Mouse (Mus musculus): ENCODE measurements around the gene Arpc5l. TPM values are rescaled to one million over a fixed set of nuclear protein-coding genes. Genes with fewer than 3 reads are reported as not detected.
A peak's percentile ranks its signal among the peaks of the same experiment; 100 is the strongest.

Arpc5l gene
- total and polyA plus RNA-seq, 2 experiments from 2014 or later: 63.2 to 177 TPM

DNA sequence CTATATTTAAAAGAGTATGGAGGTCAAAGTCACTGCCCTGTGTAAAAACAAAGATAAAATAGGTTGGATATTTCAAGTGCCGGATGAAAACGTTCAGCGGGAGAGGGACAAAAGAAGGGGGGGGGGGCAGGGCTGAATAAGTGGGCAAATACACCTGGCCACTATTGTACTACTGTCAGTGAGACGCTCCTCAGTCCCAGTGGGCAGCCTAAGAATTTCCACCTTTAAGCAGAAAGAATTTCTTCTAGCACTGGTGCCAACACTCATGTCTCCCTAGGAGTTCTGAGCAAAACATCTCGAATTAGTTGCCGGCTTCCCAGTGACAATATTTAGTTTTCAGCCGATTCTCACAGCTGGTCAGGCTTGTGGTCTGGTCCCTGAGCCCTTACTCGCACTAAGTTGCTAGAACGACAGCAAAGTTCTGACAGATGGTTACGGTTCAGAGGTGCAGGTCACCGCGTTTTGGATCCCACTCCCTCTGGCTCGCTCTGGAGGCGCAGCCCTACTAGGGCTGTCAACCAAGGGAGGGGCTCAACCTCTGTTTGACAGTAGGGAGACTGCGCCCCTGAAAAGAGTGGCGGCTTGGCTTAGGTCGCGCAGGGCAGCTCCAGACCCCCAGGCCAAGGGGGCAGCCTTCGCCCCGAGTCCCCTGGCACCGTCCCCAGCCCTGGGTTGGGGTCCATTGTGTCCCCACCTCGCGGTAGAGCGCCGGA is 59.7 kb downstream of the Arpc5l start:
- Histone ChIP-seq H3K4me2 (ENCODE audit: low read depth, low read length, poor library complexity, severe bottlenecking) (peak overlapping the region; percentile 79), H3K9me3 (ENCODE audit: low read length) (no peaks in the 10 kb centered on the region), H3K27ac (ENCODE audit: low read depth, low read length) (peak overlapping the region; percentile 85), H3K27me3 (ENCODE audit: insufficient read depth, low read length) (no peaks in the 10 kb centered on the region), H3K4me1 (ENCODE audit: insufficient read depth, low read length) (no peaks in the 10 kb centered on the region), H3K4me3 (ENCODE audit: low read depth, low read length) (peak overlapping the region; percentile 95), H3K9ac (replicated peaks; ENCODE audit: low read length, poor library complexity, severe bottlenecking) (peak overlapping the region; percentile 93), H3K36me3 (ENCODE audit: insufficient read depth, low read length) (peaks cover 8% of the 10 kb centered on the region; the same call in 1 of the 2 replicates)
- ATAC-seq (ENCODE audit: low FRiP score) (peak; percentile 84), DNase-seq (ENCODE audit: low spot score) (peak; percentile 15)
- 6% methylated on average over 25 of the region's 25 CpGs for WGBS
- peak; percentile 22; the same call in 1 of the 2 replicates for TF ChIP-seq CTCF (IDR thresholded peaks at IDR 0.05)

Other genes starting within 250 kb of the Arpc5l start
- gene Nr6a1, start 77.7 kb upstream of the Arpc5l start, total RNA-seq (2014; rRNA removed): 4.9 and 11.5 TPM in 2 replicates
- gene Nr6a1, start 77.7 kb upstream of the Arpc5l start, polyA plus RNA-seq (2015; fragmentation: Nextera tagmentation; extraction: Ambion mirVana): 0.93 and 0.98 TPM in 2 replicates
- gene Olfml2a, start 73.4 kb upstream of the Arpc5l start, total RNA-seq (2014; rRNA removed): 10.0 and 10.6 TPM in 2 replicates
- gene Olfml2a, start 73.4 kb upstream of the Arpc5l start, polyA plus RNA-seq (2015; fragmentation: Nextera tagmentation; extraction: Ambion mirVana): 2.7 and 3.1 TPM in 2 replicates
- 0.71 and 3.4 TPM in 2 replicates for gene Wdr38, start 7.9 kb upstream of the Arpc5l start, total RNA-seq (2014; rRNA removed)
- 0.49 and 0.72 TPM in 2 replicates for gene Wdr38, start 7.9 kb upstream of the Arpc5l start, polyA plus RNA-seq (2015; fragmentation: Nextera tagmentation; extraction: Ambion mirVana)
- gene Rpl35, start 276 bp downstream of the Arpc5l start, total RNA-seq (2014; rRNA removed): 82.4 and 110 TPM in 2 replicates
- gene Rpl35, start 276 bp downstream of the Arpc5l start, polyA plus RNA-seq (2015; fragmentation: Nextera tagmentation; extraction: Ambion mirVana): 566 and 596 TPM in 2 replicates
- gene Golga1, start 60.2 kb downstream of the Arpc5l start, total RNA-seq (2014; rRNA removed): 22.2 and 33.4 TPM in 2 replicates
- 27.2 and 27.5 TPM in 2 replicates for gene Golga1, start 60.2 kb downstream of the Arpc5l start, polyA plus RNA-seq (2015; fragmentation: Nextera tagmentation; extraction: Ambion mirVana)
- gene Scai, start 185.4 kb downstream of the Arpc5l start, total RNA-seq (2014; rRNA removed): 59.5 and 78.3 TPM in 2 replicates
- gene Scai, start 185.4 kb downstream of the Arpc5l start, polyA plus RNA-seq (2015; fragmentation: Nextera tagmentation; extraction: Ambion mirVana): 12.1 and 13.8 TPM in 2 replicates
- gene Ppp6c, start 221.1 kb downstream of the Arpc5l start, total RNA-seq (2014; rRNA removed): 51.4 and 51.9 TPM in 2 replicates
- 46.0 and 48.4 TPM in 2 replicates for gene Ppp6c, start 221.1 kb downstream of the Arpc5l start, polyA plus RNA-seq (2015; fragmentation: Nextera tagmentation; extraction: Ambion mirVana)

Data from midbrain, postnatal 0 days (tissue).